Mouse (Mus musculus): ENCODE results near the gene Pate4.

Gene Pate4

GRCm38 (mm10) chr9:35570663-35571062 lies 41.1 kb downstream of the Pate4 start:
- Histone ChIP-seq H3K4me3 (replicated peaks; ENCODE audit: low read length) (peak overlapping the region; percentile 92), H3K9me3 (ENCODE audit: low read length) (no peaks in the 10 kb centered on the region), H3K4me1 (replicated peaks; ENCODE audit: low read depth, low read length) (peaks cover 52% of the 10 kb centered on the region), H3K36me3 (ENCODE audit: insufficient read depth, low read length) (peaks cover 30% of the 10 kb centered on the region), H3K27me3 (ENCODE audit: insufficient read depth, low read length) (peaks cover 8% of the 10 kb centered on the region; the same call in 1 of the 2 replicates)
- no peak for TF ChIP-seq POU5F1 (IDR thresholded peaks at IDR 0.05; ENCODE audit: borderline replicate concordance, low read length)
- no peak for TF ChIP-seq CTCF (conservative IDR thresholded peaks at IDR 0.05; ENCODE audit: low read length)
- no peak for TF ChIP-seq NANOG (IDR thresholded peaks at IDR 0.05; ENCODE audit: borderline replicate concordance, low read length)

- Histone ChIP-seq H3K4me3 (replicated peaks; ENCODE audit: low read length) (peak within 1 kb of the TSS; percentile 92), H3K27me3 (ENCODE audit: insufficient read depth, low read length) (peaks cover 8% of the 10 kb centered on the region; the same call in 1 of the 2 replicates), H3K4me1 (replicated peaks; ENCODE audit: low read depth, low read length) (peaks cover 60% of the 10 kb centered on the region), H3K36me3 (ENCODE audit: insufficient read depth, low read length) (peaks cover 38% of the 10 kb centered on the region), H3K9me3 (ENCODE audit: low read length) (no peaks in the 10 kb centered on the region)
- TF ChIP-seq NANOG (IDR thresholded peaks at IDR 0.05; ENCODE audit: borderline replicate concordance, low read length) (no peak), CTCF (conservative IDR thresholded peaks at IDR 0.05; ENCODE audit: low read length) (0 out of 2 replicates have a peak, but pooled peaks have one; percentile 11)
Observed at GRCm38 (mm10) chr9:35569571-35570534, 41.9 kb downstream of the Pate4 start, which contains the start of the genes Pate2 and Hyls1. Gene Pate2, plus strand, starts transcription at chr9:35570284. Gene Hyls1, minus strand, starts transcription at chr9:35570398.

GRCm38 (mm10) chr9:35567995-35568394 lies 43.7 kb downstream of the Pate4 start:
- H3K4me1 ChIP-seq (replicated peaks; ENCODE audit: low read depth, low read length) = peaks cover 58% of the 10 kb centered on the region
- TF ChIP-seq NANOG (IDR thresholded peaks at IDR 0.05; ENCODE audit: borderline replicate concordance, low read length) = no peak
- no peak for TF ChIP-seq POU5F1 (IDR thresholded peaks at IDR 0.05; ENCODE audit: borderline replicate concordance, low read length)
- TF ChIP-seq CTCF (conservative IDR thresholded peaks at IDR 0.05; ENCODE audit: low read length) = no peak
- H3K36me3 ChIP-seq (ENCODE audit: insufficient read depth, low read length) = peaks cover 56% of the 10 kb centered on the region
- H3K9me3 ChIP-seq (ENCODE audit: low read length) = no peaks in the 10 kb centered on the region
- no peaks in the 10 kb centered on the region for H3K27me3 ChIP-seq (ENCODE audit: insufficient read depth, low read length)
- no peak overlapping the region for H3K4me3 ChIP-seq (replicated peaks; ENCODE audit: low read length)

DNA sequence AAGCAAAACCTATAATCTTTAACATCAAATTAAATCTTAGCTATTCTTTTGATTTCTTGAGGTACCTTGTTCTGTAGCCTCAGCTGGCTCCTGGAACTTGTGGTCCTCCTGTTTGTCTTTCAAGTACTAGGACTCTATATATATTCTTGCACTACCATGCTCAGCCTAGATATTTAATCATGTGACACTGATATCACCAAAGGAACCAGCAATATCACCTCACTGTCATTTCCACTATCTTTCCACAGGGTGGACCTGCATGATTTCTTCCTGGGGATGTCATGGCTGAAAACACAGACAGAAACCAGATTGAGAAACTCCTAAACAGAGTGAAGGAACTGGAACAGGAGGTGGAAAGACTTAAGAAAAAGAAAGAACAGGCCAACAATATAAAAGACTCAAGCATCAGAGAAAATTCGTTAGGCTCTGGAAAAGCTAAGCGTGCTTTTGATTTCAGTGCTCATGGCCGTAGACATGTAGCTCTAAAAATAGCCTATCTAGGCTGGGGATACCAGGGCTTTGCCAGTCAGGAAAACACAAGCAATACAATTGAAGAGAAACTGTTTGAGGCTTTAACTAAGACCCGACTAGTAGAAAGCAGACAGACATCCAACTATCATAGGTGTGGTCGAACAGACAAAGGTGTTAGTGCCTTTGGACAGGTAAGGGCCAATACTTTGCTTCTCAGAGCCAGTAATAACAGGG lies 47.1 kb downstream of the Pate4 start:
- Histone ChIP-seq H3K27me3 (ENCODE audit: insufficient read depth, low read length) (no peaks in the 10 kb centered on the region), H3K4me1 (replicated peaks; ENCODE audit: low read depth, low read length) (peaks cover 78% of the 10 kb centered on the region), H3K4me3 (replicated peaks; ENCODE audit: low read length) (no peak overlapping the region), H3K9me3 (ENCODE audit: low read length) (no peaks in the 10 kb centered on the region), H3K36me3 (ENCODE audit: insufficient read depth, low read length) (peaks cover 84% of the 10 kb centered on the region)
- TF ChIP-seq POU5F1 (IDR thresholded peaks at IDR 0.05; ENCODE audit: borderline replicate concordance, low read length) = no peak
- no peak for TF ChIP-seq CTCF (conservative IDR thresholded peaks at IDR 0.05; ENCODE audit: low read length)
- no peak for TF ChIP-seq NANOG (IDR thresholded peaks at IDR 0.05; ENCODE audit: borderline replicate concordance, low read length)

DNA sequence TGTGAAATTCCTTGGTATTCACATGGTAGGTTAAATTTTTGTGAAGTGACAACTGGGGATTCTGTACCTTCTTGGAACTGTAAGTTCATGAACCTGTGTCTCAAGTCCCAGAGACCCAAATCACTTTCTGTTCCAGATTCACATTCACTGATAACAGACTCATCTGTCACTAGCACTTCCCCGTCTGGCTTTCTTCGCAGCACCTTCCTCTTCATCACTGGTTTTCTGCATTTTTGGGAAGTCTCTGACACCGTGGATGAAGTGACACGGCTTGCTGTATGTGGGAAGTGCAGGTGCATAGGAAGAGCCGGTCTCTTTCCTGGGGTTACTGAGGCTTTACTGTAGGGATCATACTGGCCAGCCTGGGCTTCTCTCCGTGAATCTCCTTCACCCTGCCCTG lies 50.2 kb downstream of the Pate4 start:
- H3K9me3 ChIP-seq (ENCODE audit: low read length) = 0 out of 2 replicates have a peak, but pooled peaks cover 6% of the 10 kb centered on the region
- peaks cover 66% of the 10 kb centered on the region for H3K4me1 ChIP-seq (replicated peaks; ENCODE audit: low read depth, low read length)
- no peak for TF ChIP-seq NANOG (IDR thresholded peaks at IDR 0.05; ENCODE audit: borderline replicate concordance, low read length)
- no peak for TF ChIP-seq CTCF (conservative IDR thresholded peaks at IDR 0.05; ENCODE audit: low read length)
- no peak for TF ChIP-seq POU5F1 (IDR thresholded peaks at IDR 0.05; ENCODE audit: borderline replicate concordance, low read length)
- peaks cover 64% of the 10 kb centered on the region for H3K36me3 ChIP-seq (ENCODE audit: insufficient read depth, low read length)
- H3K27me3 ChIP-seq (ENCODE audit: insufficient read depth, low read length) = peaks cover 22% of the 10 kb centered on the region
- 0 out of 2 replicates have a peak overlapping the region, but pooled peaks have one; percentile 17 for H3K4me3 ChIP-seq (replicated peaks; ENCODE audit: low read length)

- Histone ChIP-seq H3K4me3 (replicated peaks; ENCODE audit: low read length) (peak overlapping the region; percentile 17; the same call in 1 of the 2 replicates), H3K4me1 (replicated peaks; ENCODE audit: low read depth, low read length) (peaks cover 62% of the 10 kb centered on the region), H3K27me3 (ENCODE audit: insufficient read depth, low read length) (peaks cover 25% of the 10 kb centered on the region), H3K36me3 (ENCODE audit: insufficient read depth, low read length) (peaks cover 59% of the 10 kb centered on the region), H3K9me3 (ENCODE audit: low read length) (0 out of 2 replicates have a peak, but pooled peaks cover 6% of the 10 kb centered on the region)
- TF ChIP-seq POU5F1 (IDR thresholded peaks at IDR 0.05; ENCODE audit: borderline replicate concordance, low read length) (no peak), NANOG (IDR thresholded peaks at IDR 0.05; ENCODE audit: borderline replicate concordance, low read length) (no peak), CTCF (conservative IDR thresholded peaks at IDR 0.05; ENCODE audit: low read length) (no peak)
Observed at GRCm38 (mm10) chr9:35561076-35561475, 50.7 kb downstream of the Pate4 start.

GRCm38 (mm10) chr9:35559009-35559890 lies 52.5 kb downstream of the Pate4 start:
- TF ChIP-seq POU5F1 (IDR thresholded peaks at IDR 0.05; ENCODE audit: borderline replicate concordance, low read length) = no peak
- no peak for TF ChIP-seq NANOG (IDR thresholded peaks at IDR 0.05; ENCODE audit: borderline replicate concordance, low read length)
- TF ChIP-seq CTCF (conservative IDR thresholded peaks at IDR 0.05; ENCODE audit: low read length) = no peak
- peaks cover 41% of the 10 kb centered on the region for H3K36me3 ChIP-seq (ENCODE audit: insufficient read depth, low read length)
- 0 out of 2 replicates have a peak, but pooled peaks cover 6% of the 10 kb centered on the region for H3K9me3 ChIP-seq (ENCODE audit: low read length)
- H3K4me1 ChIP-seq (replicated peaks; ENCODE audit: low read depth, low read length) = peaks cover 48% of the 10 kb centered on the region
- H3K4me3 ChIP-seq (replicated peaks; ENCODE audit: low read length) = peak overlapping the region; percentile 93
- H3K27me3 ChIP-seq (ENCODE audit: insufficient read depth, low read length) = peaks cover 32% of the 10 kb centered on the region

All from E14TG2a.4 (cell line).